Mouse (Mus musculus): ENCODE results near the gene St7. TPM values are rescaled to one million over a fixed set of nuclear protein-coding genes. Genes with fewer than 3 reads are reported as not detected.
"Not testable (repeated sequence)": the region's sequence is repeated elsewhere in the genome, so short reads cannot be mapped to it uniquely, and the experiment has no call there.

The St7 gene
- polyA plus RNA-seq, 1 experiment from 2014 or later = 19.7 TPM

DNA sequence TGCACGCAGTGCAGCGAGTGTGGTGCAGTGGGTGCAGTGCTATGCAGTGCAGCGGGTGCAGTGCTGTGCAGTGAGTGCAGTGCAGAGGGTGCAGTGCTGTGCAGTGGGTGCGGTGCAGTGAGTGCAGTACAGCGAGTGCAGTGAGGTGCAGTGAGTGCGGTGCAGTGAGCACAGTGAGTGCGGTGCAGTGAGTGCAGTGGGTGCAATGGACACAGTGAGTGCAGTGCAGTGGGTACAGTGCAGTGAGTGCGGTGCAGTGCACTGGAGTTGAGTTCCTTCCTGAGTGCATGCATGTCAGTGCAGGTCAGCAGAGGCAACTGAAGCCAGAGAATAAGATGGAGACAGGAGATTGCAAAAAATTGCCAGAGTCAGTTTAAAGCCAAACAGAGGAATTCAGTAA lies 10.9 kb upstream of the St7 start:
- Histone ChIP-seq H3K4me1 (no peaks in the 10 kb centered on the region), H3K27me3 (ENCODE audit: low read depth, poor library complexity, severe bottlenecking) (no peaks in the 10 kb centered on the region), H3K4me3 (no peak overlapping the region), H3K36me3 (no peaks in the 10 kb centered on the region), H3K9me3 (replicated peaks) (peaks cover 6% of the 10 kb centered on the region; the same call in 1 of the 2 replicates), H3K27ac (no peak overlapping the region)
- no peak for DNase-seq (ENCODE audit: low spot score)
- WGBS = 95% methylated on average over 8 of the region's 8 CpGs

DNA sequence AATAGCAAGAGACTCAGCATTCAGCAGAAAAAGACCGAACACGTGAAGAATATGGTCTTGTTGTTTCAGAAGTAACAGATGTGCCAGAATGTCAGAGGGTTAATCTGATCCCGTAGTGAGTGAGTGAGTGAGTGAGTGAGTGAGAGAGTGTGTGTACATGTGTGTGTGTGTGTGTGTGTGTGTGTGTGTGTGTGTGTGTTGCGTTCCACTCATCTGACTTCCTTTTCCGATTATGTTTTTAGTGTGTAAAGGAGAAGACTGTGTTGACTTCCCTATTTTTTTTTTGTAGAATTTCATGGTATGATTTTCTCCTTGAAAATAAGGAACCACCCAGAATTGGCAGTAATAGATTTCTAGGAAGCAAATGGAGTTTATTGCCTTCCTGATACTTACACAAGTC lies 4.1 kb upstream of the St7 start:
- H3K27ac ChIP-seq = no peak overlapping the region
- 82% methylated on average over 5 of the region's 5 CpGs for WGBS
- no peaks in the 10 kb centered on the region for H3K9me3 ChIP-seq (replicated peaks)
- no peak overlapping the region for H3K4me3 ChIP-seq
- no peaks in the 10 kb centered on the region for H3K4me1 ChIP-seq
- no peaks in the 10 kb centered on the region for H3K27me3 ChIP-seq (ENCODE audit: low read depth, poor library complexity, severe bottlenecking)
- no peak for DNase-seq (ENCODE audit: low spot score)
- no peaks in the 10 kb centered on the region for H3K36me3 ChIP-seq

DNA sequence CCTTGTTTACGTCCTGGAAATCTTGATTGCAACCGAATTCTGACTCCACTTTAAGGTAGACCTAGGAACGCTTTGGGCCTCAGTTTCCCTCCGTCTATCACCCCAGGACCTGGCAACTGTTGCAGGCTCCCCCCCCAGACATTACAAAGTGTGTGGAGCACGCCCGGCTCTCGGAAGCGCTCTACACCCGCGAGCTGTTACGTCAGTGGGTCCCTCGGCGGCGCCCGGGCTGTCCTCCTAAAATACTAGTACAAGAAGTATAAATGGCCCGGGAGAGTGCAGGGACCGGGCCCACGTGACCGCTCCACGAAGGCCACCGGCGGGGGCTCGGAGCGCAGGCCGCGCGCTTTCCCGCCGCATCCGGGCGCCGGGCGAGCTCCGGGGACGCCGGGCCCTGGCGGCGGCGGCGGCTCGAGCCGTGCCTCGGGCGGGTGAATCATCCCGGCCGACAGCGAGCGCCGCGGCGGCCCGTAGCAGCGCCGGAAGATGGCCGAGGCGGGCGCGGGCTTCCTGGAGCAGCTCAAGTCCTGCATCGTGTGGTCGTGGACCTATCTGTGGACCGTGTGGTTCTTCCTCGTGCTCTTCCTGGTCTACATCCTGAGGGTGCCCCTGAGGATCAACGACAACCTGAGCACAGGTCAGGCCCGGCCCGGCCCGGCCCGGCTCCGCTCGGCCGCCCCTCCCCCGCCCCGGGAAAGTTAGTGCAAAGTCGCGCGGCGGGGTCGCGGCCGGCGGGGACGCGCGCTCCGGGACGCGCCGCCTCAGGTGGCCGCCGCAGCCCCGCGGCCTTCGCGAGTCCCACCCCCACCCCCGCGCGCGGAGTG lies 1.2 kb downstream of the St7 start:
- peak overlapping the region; percentile 98 for H3K27ac ChIP-seq
- H3K4me1 ChIP-seq = peaks cover 4% of the 10 kb centered on the region; the same call in 1 of the 2 replicates
- H3K4me3 ChIP-seq = peak overlapping the region; percentile 86
- H3K27me3 ChIP-seq (ENCODE audit: low read depth, poor library complexity, severe bottlenecking) = no peaks in the 10 kb centered on the region
- peaks cover 13% of the 10 kb centered on the region for H3K36me3 ChIP-seq
- under 1% methylated on average over 97 of the region's 97 CpGs for WGBS
- no peaks in the 10 kb centered on the region for H3K9me3 ChIP-seq (replicated peaks)
- peak; percentile 81 for DNase-seq (ENCODE audit: low spot score)

DNA sequence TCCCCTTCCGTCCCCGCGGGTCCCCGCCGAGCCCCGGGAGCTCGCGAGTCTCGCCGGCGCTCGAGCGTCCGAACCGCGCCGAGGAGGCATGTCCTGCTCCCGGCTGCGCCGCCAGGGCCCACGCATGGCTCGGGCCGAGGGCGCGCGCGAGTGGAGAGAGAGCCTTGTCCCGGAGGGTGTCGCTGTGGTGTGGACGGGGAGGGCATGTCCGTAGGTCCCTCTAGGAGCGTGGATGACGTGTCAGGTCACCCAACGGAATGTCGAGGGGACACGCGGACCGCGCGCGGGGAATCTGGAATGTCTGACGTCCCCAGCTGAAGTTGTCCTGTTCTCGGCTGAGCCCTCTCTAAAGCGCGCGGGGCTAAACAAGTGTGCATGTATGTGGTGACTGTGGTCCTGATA lies 1.8 kb downstream of the St7 start:
- DNase-seq (ENCODE audit: low spot score) = peak; percentile 78
- H3K4me3 ChIP-seq = peak overlapping the region; percentile 86
- H3K4me1 ChIP-seq = peaks cover 4% of the 10 kb centered on the region; the same call in 1 of the 2 replicates
- no peaks in the 10 kb centered on the region for H3K9me3 ChIP-seq (replicated peaks)
- H3K27ac ChIP-seq = peak overlapping the region; percentile 98
- WGBS = under 1% methylated on average over 46 of the region's 46 CpGs
- no peaks in the 10 kb centered on the region for H3K27me3 ChIP-seq (ENCODE audit: low read depth, poor library complexity, severe bottlenecking)
- H3K36me3 ChIP-seq = peaks cover 13% of the 10 kb centered on the region

DNA sequence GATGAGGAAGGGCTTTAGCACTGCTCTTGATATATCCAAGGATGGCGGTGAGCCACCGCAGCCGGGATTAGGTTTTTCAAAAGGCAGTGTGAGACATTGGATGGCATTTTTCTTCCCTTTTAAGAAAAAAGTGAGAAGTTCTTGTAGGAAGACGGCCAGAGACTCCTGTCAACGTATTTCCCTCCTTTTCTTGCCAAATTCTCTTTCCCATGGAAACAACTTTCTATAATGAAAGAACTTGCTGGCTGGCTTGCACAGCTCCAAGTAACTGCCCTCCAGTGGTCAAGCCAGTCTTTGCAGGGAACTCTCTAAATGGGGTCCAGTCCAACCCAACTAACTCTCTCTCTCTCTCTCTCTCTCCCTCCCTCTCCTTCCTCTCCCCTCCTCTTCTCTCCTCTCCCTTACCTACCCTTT lies 3.6 kb downstream of the St7 start:
- no peak overlapping the region for H3K27ac ChIP-seq
- H3K27me3 ChIP-seq (ENCODE audit: low read depth, poor library complexity, severe bottlenecking) = no peaks in the 10 kb centered on the region
- H3K9me3 ChIP-seq (replicated peaks) = no peaks in the 10 kb centered on the region
- H3K36me3 ChIP-seq = peaks cover 13% of the 10 kb centered on the region
- 61% methylated on average over 5 of the region's 5 CpGs for WGBS
- peaks cover 11% of the 10 kb centered on the region; the same call in 1 of the 2 replicates for H3K4me1 ChIP-seq
- DNase-seq (ENCODE audit: low spot score) = peak; percentile 51
- H3K4me3 ChIP-seq = no peak overlapping the region

DNA sequence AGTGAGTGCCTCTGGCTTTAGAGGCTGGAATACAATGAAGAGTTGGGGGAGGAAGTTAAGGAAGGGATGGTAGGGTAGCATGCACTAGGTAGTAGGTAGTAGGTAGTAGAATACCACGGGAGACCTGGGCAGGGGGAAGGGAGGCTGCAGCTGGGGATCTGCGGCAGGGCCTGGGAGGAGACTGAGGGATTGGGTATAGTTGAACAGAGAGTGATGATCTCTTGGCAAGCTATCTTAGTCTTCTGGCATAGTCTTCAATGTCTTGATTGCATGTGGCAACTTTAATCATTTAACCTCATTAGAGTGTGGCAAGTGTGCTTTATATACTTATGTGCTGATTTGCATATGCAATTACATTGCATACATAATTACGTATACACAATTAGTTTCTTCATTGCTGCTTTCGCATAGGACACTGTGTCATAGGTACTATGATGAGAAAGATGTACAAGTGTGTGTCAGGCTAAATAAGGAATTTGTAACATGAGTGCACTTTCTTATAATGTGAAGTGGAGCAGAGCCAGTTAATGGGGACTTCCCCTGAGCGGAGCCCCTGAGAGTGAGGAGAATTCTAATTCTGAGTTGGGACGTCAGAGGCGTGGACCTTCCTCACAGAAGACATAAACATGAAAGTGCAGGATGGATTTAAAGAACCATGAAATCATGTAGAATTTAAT lies 8.3 kb downstream of the St7 start:
- no peaks in the 10 kb centered on the region for H3K9me3 ChIP-seq (replicated peaks)
- no peak overlapping the region for H3K4me3 ChIP-seq
- peaks cover 13% of the 10 kb centered on the region for H3K36me3 ChIP-seq
- DNase-seq (ENCODE audit: low spot score) = no peak
- H3K27me3 ChIP-seq (ENCODE audit: low read depth, poor library complexity, severe bottlenecking) = no peaks in the 10 kb centered on the region
- no peak overlapping the region for H3K27ac ChIP-seq
- WGBS = 72% methylated on average over 7 of the region's 7 CpGs
- peaks cover 7% of the 10 kb centered on the region; the same call in 1 of the 2 replicates for H3K4me1 ChIP-seq

DNA sequence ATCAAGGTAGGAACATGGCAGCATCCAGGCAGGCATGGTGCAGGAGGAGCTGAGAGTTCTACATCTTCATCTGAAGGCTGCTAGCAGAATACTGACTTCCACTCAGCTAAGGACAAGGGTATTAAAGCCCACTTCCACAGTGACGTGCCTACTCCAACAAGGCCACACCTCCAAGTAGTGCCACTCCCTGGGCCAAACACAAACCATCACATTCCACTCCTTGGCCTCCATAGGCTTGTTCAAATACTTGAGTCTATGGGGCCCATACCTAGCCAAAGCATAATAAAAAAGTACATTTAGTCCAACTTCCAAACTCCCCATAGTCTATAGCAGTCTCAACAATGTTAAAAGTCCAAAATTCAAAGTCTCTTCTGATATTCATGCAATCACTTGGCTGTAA lies 11.3 kb downstream of the St7 start:
- 92% methylated on average over 1 of the region's 1 CpGs for WGBS
- not testable (repeated sequence) for H3K36me3 ChIP-seq; H3K4me3 ChIP-seq; H3K9me3 ChIP-seq (replicated peaks); H3K27ac ChIP-seq; H3K27me3 ChIP-seq (ENCODE audit: low read depth, poor library complexity, severe bottlenecking); DNase-seq (ENCODE audit: low spot score); H3K4me1 ChIP-seq

DNA sequence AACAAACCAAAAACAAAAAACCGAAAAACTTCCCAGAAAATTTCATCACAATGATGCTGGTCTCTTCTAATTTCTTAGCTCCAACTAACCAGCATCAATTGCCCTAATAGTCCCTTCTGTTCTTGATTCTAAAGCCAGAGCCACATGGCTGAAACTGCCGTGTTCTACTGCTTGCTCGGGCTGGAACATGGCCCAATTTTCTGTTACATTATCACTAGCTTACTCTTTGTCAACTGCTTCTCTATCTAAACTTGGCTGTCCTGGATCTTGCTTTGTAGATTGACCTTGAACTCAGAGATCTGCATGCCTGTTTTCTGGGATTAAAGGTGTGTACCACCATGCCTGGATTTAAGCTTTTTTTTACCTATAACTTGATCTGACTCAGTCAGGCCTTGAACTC lies 13.2 kb downstream of the St7 start:
- no peak overlapping the region for H3K27ac ChIP-seq
- H3K9me3 ChIP-seq (replicated peaks) = no peaks in the 10 kb centered on the region
- no peak overlapping the region for H3K4me3 ChIP-seq
- no peak for DNase-seq (ENCODE audit: low spot score)
- H3K4me1 ChIP-seq = peaks cover 2% of the 10 kb centered on the region; the same call in 1 of the 2 replicates
- WGBS = 96% methylated on average over 3 of the region's 3 CpGs
- no peaks in the 10 kb centered on the region for H3K27me3 ChIP-seq (ENCODE audit: low read depth, poor library complexity, severe bottlenecking)
- no peaks in the 10 kb centered on the region for H3K36me3 ChIP-seq

DNA sequence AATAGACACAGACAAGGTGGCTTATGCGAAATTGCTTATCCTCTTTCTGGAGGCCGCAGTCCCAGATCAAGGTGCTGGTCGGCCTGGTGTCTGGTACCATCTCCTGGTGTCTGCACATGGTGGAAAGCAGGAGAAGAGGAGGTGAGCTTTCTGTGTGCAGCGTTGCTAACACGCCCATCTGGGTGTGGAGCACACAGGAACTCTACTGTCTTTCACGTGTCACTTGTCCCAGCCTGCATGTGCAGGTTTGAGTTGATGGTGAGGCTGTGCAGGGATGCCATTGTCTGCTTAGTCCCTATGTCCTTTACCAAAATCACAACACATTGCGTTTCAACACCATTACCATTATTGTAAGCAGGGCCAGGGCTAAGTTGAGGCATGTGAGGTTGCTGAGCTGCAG lies 26.2 kb downstream of the St7 start:
- Histone ChIP-seq H3K4me1 (no peaks in the 10 kb centered on the region; the same call in 1 of the 2 replicates), H3K27me3 (ENCODE audit: low read depth, poor library complexity, severe bottlenecking) (no peaks in the 10 kb centered on the region), H3K36me3 (no peaks in the 10 kb centered on the region), H3K27ac (no peak overlapping the region), H3K4me3 (no peak overlapping the region), H3K9me3 (replicated peaks) (no peaks in the 10 kb centered on the region)
- WGBS = 93% methylated on average over 7 of the region's 7 CpGs
- DNase-seq (ENCODE audit: low spot score) = no peak

DNA sequence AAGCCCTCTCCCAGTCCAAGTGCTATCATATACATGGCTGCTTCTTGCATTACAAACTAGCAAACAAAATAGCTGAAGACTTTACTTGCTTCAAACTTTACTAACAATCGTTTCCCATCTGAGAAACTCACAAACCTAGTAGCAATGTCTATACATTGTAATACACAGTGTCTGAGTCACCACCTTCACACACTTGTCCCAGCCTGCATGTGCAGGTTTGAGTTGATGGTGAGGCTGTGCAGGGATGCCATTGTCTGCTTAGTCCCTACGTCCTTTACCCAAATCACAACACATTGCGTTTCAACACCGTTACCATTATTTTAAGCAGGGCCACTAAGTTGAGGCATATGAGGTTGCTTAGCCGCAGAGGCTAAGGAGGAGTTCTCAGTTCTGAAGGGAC lies 26.7 kb downstream of the St7 start:
- no peak overlapping the region for H3K4me3 ChIP-seq
- H3K27me3 ChIP-seq (ENCODE audit: low read depth, poor library complexity, severe bottlenecking) = no peaks in the 10 kb centered on the region
- H3K9me3 ChIP-seq (replicated peaks) = no peaks in the 10 kb centered on the region
- H3K4me1 ChIP-seq = no peaks in the 10 kb centered on the region; the same call in 1 of the 2 replicates
- no peak overlapping the region for H3K27ac ChIP-seq
- H3K36me3 ChIP-seq = no peaks in the 10 kb centered on the region
- DNase-seq (ENCODE audit: low spot score) = no peak
- 92% methylated on average over 5 of the region's 5 CpGs for WGBS

DNA sequence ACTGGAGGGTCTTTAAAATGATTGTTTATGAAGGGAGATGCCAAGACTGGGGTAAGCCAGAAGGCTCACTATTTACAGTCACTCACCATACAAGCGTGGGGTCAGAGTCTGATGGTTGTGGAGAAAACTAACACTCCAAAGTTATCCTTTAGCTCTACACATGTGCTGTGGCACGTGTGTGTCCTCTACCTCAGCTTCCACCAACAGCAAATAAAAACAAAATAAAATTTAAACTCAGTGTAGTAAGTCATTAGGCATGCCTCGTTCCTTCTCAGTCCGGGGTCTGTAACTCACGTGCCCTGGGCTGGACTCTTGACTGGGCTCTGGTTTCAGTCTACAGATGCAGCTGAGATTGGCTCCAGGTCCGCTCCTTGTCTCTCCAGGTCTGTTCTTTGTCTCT lies 27.3 kb downstream of the St7 start:
- Histone ChIP-seq H3K27me3 (ENCODE audit: low read depth, poor library complexity, severe bottlenecking) (no peaks in the 10 kb centered on the region), H3K4me1 (no peaks in the 10 kb centered on the region; the same call in 1 of the 2 replicates), H3K4me3 (no peak overlapping the region), H3K9me3 (replicated peaks) (no peaks in the 10 kb centered on the region), H3K27ac (no peak overlapping the region), H3K36me3 (no peaks in the 10 kb centered on the region)
- whole genome bisulfite sequencing = 65% methylated on average over 6 of the region's 6 CpGs
- DNase-seq (ENCODE audit: low spot score) = no peak

DNA sequence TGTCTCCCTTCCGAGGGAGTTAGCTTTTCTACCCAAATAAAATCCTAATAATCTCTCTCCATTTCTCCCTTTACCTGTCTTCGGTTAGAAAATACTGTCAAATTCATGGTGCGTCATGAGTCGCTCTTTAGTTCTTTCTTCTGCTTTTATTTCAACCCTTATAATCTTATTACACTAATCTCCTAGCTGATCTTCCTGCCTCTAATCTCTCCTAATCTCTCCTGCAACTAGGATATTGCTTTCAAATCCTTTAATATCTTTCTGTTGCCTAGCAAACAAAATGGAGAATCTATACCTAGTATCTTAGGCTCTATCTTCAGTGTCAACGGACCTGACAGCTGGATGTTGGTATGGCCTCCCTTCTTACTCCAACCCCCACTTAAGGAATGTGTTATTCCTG lies 29.0 kb downstream of the St7 start:
- Histone ChIP-seq H3K4me3 (no peak overlapping the region), H3K27ac (no peak overlapping the region), H3K36me3 (no peaks in the 10 kb centered on the region), H3K9me3 (replicated peaks) (no peaks in the 10 kb centered on the region), H3K4me1 (no peaks in the 10 kb centered on the region; the same call in 1 of the 2 replicates), H3K27me3 (ENCODE audit: low read depth, poor library complexity, severe bottlenecking) (no peaks in the 10 kb centered on the region)
- 87% methylated on average over 5 of the region's 5 CpGs for WGBS
- no peak for DNase-seq (ENCODE audit: low spot score)

DNA sequence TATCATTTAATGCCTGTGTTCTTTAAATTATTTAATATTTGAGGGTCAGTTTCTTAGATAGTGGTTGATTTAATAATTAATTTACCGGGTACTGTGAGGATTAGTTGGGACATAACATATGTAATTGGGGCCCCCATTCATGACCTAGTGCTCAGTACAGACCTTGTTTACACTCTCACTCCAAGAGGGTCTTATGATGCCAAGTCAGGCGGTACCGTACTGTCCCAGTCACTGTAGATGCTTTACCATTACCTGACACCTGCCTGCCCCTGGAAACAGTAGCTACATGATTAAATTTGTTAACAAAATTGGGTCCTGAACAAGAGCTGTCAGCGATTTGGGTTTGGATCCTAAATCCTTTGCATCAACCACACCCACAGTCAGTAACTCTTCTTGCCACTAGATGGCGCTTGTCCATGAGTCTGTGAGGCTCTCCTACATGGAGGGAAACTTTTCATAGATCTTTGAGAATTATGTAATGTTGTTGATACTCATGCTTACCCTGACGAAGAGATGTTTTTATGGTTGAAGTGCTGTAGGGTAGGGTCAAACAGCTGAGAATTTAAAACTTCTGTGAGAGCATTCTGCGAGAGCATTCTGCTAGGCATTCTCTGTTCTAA lies 33.2 kb downstream of the St7 start:
- no peak overlapping the region for H3K4me3 ChIP-seq
- no peaks in the 10 kb centered on the region for H3K27me3 ChIP-seq (ENCODE audit: low read depth, poor library complexity, severe bottlenecking)
- H3K27ac ChIP-seq = no peak overlapping the region
- DNase-seq (ENCODE audit: low spot score) = peak; percentile 44
- no peaks in the 10 kb centered on the region for H3K36me3 ChIP-seq
- no peaks in the 10 kb centered on the region for H3K9me3 ChIP-seq (replicated peaks)
- peaks cover 28% of the 10 kb centered on the region for H3K4me1 ChIP-seq
- WGBS = 43% methylated on average over 7 of the region's 7 CpGs
